Mouse (Mus musculus) hindbrain, postnatal 0 days (tissue): ENCODE measurements around the gene Cdkl4. TPM values are rescaled to one million over a fixed set of nuclear protein-coding genes. Genes with fewer than 3 reads are reported as not detected.
"Not testable (repeated sequence)": the region's sequence is repeated elsewhere in the genome, so short reads cannot be mapped to it uniquely, and the experiment has no call there.

Source experiments
- ATAC-seq: fragments of 200-750 bp; cut with Nextera tagmentation; 2 replicates; pipeline ENCODE4 v1.8.0; 2017; ENCODE audit warnings: mild to moderate bottlenecking, moderate TSS enrichment, moderate library complexity
- DNase-seq: peaks from one replicate; pipeline ENCODE4 v3.0.0-alpha.2; 2015; ENCODE audit warnings: low spot score
- H3K27ac ChIP-seq: fragments of 300-500 bp; sonication (generic); 2 replicates; pipeline ENCODE4 v1.5.1; 2014; ENCODE audit warnings: mild to moderate bottlenecking
- H3K27me3 ChIP-seq: fragments of 300-500 bp; sonication (generic); 2 replicates; pipeline ENCODE4 v1.6.1; 2014; ENCODE audit warnings: low read length, mixed read lengths; ENCODE audit not compliant: insufficient read depth
- H3K36me3 ChIP-seq: fragments of 300-500 bp; sonication (generic); 2 replicates; pipeline ENCODE4 v1.6.1; 2014; ENCODE audit warnings: low read length, mixed read lengths; ENCODE audit not compliant: insufficient read depth
- H3K4me1 ChIP-seq: fragments of 300-500 bp; sonication (generic); 2 replicates; pipeline ENCODE4 v1.6.1; 2014; ENCODE audit warnings: antibody characterized with exemption, low read length, mixed read lengths; ENCODE audit not compliant: insufficient read depth
- H3K4me2 ChIP-seq: fragments of 300-500 bp; sonication (generic); 2 replicates; pipeline ENCODE4 v1.6.1; 2014; ENCODE audit warnings: low read depth, mild to moderate bottlenecking, low read length, moderate library complexity, mixed read lengths
- H3K4me3 ChIP-seq: fragments of 300-500 bp; sonication (generic); 2 replicates; pipeline ENCODE4 v1.5.1; 2014; ENCODE audit warnings: low read length
- H3K9ac ChIP-seq: fragments of 300-500 bp; sonication (generic); replicated peaks from 2 replicates; pipeline ENCODE4 v1.6.1; 2014; ENCODE audit warnings: mild to moderate bottlenecking, low read length, moderate library complexity, mixed read lengths
- H3K9me3 ChIP-seq: fragments of 300-500 bp; sonication (generic); 2 replicates; pipeline ENCODE4 v1.6.1; 2016; ENCODE audit warnings: low read length, mixed read lengths
- CTCF ChIP-seq: IDR thresholded peaks from 2 replicates; pipeline ENCODE4 v1.5.1; 2016; ENCODE audit warnings: antibody characterized with exemption, control low read depth, low read depth
- WGBS: fragments of 180-500 bp; shearing (Covaris S2); extraction: QIAGEN DNeasy Blood & Tissue Kit; methylation state at CpG from one replicate; pipeline ENCODE4 v1.1.7; 2014; 5-methylcytosine and 5-hydroxymethylcytosine counted together
- polyA plus RNA-seq: library from polyadenylated mRNA; unstranded; fragments of >200 nt; fragmentation: Nextera tagmentation; extraction: Ambion mirVana; gene quantifications from 2 replicates; pipeline ENCODE4 v1.2.1, GENCODE M21; 2015
- total RNA-seq: library from RNA; depleted of rRNA; stranded (reverse); fragments of >200 nt; gene quantifications from 2 replicates; pipeline ENCODE4 v1.2.3, GENCODE M21; 2014

The Cdkl4 gene
- total and polyA plus RNA-seq, 2 experiments from 2014 or later: 5.5 to 8.4 TPM

DNA sequence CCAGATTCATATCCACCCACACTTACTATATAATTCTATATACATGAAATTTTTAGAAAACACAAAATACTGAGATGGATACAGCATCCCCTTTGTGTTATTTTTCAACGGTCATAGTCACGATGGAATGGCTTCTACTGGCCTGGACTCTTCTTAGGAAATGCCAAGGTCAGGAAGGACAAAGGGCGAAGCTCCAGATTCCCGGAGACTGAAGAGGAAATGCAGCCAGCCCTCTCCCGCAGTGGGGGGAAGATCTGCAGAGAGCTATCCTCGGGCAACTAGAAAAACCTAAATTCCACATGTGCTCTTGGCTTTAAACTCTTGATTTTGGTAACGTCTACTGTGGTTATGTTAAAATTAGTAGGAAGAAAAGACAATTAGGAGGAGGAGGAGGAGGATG lies 2.6 kb downstream of the Cdkl4 start:
- no peak for ATAC-seq
- H3K4me1 ChIP-seq: no peaks in the 10 kb centered on the region
- 81% methylated on average over 7 of the region's 7 CpGs for WGBS

DNA sequence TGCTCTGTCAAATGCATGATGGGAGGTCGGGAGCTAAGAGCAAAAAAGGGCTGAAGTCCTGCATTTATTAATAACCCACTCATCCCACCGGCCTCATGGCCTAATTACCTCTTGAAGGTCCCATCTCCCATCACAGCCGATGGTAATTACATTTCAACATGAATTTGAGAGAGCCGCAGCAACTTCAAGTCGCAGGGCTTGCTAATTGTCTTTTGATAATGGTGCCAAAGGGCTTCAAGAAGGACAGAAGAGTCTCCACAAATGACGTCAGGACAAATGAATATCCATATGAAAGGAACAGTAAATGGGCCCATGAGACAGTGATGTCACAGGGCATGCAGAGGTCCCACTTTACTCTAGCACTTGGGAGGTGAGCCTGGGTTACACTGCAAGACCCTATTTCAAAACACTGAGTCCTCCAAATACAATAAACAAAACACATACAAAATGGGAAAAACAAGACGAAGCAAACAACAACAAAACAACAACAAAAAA lies 3.1 kb downstream of the Cdkl4 start:
- H3K4me2 ChIP-seq: no peak overlapping the region
- DNase-seq (peak; percentile 18), ATAC-seq (no peak)
- no peak overlapping the region for H3K27ac ChIP-seq
- WGBS: 61% methylated on average over 7 of the region's 7 CpGs
- H3K36me3 ChIP-seq: no peaks in the 10 kb centered on the region
- H3K9ac ChIP-seq: no peak overlapping the region
- H3K9me3 ChIP-seq: no peaks in the 10 kb centered on the region
- H3K4me1 ChIP-seq: no peaks in the 10 kb centered on the region
- no peaks in the 10 kb centered on the region for H3K27me3 ChIP-seq
- H3K4me3 ChIP-seq: no peak overlapping the region
- no peak for TF ChIP-seq CTCF

More for the DNA sequence above, 2.6 kb downstream of the Cdkl4 start:
- no peak for DNase-seq
- 0 out of 2 replicates have a peak, but pooled peaks cover 2% of the 10 kb centered on the region for H3K36me3 ChIP-seq
- no peak for TF ChIP-seq CTCF
- no peak overlapping the region for H3K4me2 ChIP-seq
- H3K9ac ChIP-seq: no peak overlapping the region
- H3K27me3 ChIP-seq: no peaks in the 10 kb centered on the region
- no peak overlapping the region for H3K4me3 ChIP-seq
- H3K9me3 ChIP-seq: no peaks in the 10 kb centered on the region
- H3K27ac ChIP-seq: no peak overlapping the region

DNA sequence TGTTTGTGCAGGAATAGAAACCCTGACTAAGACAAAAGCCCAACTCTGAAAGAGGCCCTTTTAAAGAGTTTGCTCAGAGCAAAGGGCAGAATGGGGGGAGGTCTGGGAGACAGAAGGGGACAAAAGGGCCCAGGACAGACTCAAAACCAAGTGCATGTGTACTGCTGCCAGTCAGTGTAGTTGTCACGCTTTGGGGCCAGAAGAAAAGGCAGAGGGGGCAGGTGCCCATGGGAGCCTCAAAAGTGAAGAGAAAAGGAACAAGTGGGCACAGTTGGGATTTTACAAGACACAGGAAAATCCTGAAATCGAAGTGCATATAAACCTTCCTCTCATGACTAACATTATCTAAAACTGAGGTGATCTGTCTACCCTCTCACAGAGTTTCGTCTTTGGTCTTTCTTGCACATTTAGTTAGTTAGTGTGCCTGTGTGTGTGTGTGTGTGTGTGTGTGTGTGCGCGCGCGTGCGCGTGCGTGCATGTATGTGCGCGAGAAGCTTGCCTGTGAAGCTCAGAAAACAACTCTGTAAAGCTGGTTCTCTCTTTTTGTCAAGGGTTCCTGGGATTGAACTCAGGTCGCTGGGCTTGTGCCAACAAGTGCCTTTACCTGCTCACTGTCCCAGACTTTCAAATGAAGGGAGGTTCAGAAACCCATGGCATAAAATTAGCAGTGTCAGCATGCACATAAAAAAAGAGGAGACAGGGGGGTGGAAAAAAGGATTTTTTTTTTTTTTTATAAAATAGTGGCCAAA lies 5.3 kb downstream of the Cdkl4 start:
- WGBS: 93% methylated on average over 13 of the region's 13 CpGs
- no peak for ATAC-seq
- H3K9me3 ChIP-seq: no peaks in the 10 kb centered on the region

DNA sequence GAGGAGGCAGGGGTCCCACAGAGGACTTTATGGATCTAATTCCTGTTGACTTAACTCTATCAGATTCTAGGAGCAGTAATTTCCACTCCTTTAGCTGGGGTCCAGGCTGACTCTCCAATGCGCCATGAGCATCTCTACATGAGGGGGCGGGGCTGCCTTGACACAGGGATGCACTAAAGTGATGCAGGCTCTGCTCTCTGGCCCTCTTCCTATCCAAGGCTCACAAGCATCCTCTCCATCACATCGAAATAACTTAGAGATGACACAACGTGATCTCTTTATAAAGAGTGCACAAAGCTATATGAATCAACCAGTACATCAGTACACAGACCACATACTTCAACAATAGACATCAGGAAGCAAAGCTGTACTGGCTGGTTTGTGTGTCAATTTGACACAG lies 6.2 kb downstream of the Cdkl4 start:
- no peak overlapping the region for H3K9ac ChIP-seq
- no peak overlapping the region for H3K4me3 ChIP-seq
- no peaks in the 10 kb centered on the region for H3K9me3 ChIP-seq
- ATAC-seq (no peak), DNase-seq (no peak)
- 80% methylated on average over 4 of the region's 4 CpGs for WGBS
- no peaks in the 10 kb centered on the region for H3K27me3 ChIP-seq
- TF ChIP-seq CTCF: no peak
- no peaks in the 10 kb centered on the region for H3K4me1 ChIP-seq
- H3K4me2 ChIP-seq: no peak overlapping the region
- H3K36me3 ChIP-seq: no peaks in the 10 kb centered on the region
- no peak overlapping the region for H3K27ac ChIP-seq

More for the DNA sequence above, 5.3 kb downstream of the Cdkl4 start:
- Histone ChIP-seq H3K27me3 (no peaks in the 10 kb centered on the region), H3K4me2 (no peak overlapping the region), H3K4me3 (no peak overlapping the region), H3K36me3 (no peaks in the 10 kb centered on the region), H3K4me1 (no peaks in the 10 kb centered on the region), H3K27ac (no peak overlapping the region), H3K9ac (no peak overlapping the region)
- TF ChIP-seq CTCF: no peak
- no peak for DNase-seq

DNA sequence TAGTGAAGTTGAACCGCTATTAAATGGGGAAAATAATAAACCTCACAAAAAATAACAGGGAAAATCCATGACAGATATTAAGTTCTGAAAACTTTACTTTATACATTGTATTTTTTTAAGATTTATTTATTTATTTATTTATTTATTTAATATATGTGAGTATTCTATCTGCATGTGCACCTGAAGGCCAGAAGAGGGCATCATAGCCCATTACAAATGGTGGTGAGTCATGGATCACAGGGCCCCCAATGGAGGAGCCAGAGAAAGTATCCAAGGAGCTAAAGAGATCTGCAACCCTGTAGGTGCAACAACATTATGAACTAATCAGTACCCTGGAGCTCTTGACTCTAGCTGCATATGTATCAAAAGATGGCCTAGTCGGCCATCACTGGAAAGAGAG lies 7.9 kb downstream of the Cdkl4 start:
- H3K9me3 ChIP-seq, H3K9ac ChIP-seq, H3K36me3 ChIP-seq, ATAC-seq, H3K4me2 ChIP-seq, H3K27me3 ChIP-seq, H3K27ac ChIP-seq, H3K4me3 ChIP-seq, DNase-seq, H3K4me1 ChIP-seq: not testable (repeated sequence)
- TF ChIP-seq CTCF: 0 out of 2 replicates have a peak, but pooled peaks have one; percentile 14
- WGBS: 96% methylated on average over 1 of the region's 2 CpGs

DNA sequence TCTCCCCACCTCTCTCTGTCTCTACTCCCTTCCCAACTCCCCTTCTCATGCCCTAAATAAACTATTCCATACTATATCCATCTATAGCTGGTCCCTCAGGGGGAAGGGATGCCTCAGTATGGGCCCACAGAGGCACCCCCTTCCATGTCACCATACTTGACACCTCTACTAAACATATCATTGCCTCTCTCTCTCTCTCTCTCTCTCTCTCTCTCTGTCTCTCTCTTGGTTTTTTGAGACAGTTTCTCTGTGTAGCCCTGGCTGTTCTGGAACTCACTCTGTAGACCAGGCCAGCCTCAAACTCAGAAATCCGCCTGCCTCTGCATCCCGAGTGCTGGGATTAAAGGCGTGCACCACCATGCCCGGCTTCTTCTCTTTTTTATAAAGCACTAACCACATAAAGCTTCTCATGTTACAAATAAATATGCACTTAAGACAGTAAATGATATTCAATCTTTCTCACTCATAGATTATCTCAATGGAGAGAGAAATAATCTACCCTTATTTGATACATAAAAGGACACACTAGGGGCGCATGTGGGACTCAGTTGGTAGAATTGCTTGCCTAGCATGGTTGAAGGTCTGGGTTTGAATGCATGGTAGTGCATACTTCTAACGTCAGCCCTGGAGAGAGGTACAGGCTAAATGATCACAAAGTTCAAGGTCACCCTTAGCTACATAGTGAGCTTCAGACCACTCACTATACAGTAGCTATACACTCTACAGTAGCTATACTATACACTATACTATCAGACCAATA lies 8.6 kb downstream of the Cdkl4 start:
- Histone ChIP-seq H3K9me3 (no peaks in the 10 kb centered on the region), H3K27ac (no peak overlapping the region), H3K27me3 (no peaks in the 10 kb centered on the region), H3K4me2 (no peak overlapping the region), H3K4me3 (no peak overlapping the region), H3K9ac (no peak overlapping the region), H3K4me1 (no peaks in the 10 kb centered on the region), H3K36me3 (no peaks in the 10 kb centered on the region)
- ATAC-seq (no peak), DNase-seq (no peak)
- WGBS: 91% methylated on average over 6 of the region's 6 CpGs
- TF ChIP-seq CTCF: no peak
